Mouse (Mus musculus): Measurements from ENCODE around the gene Tmem151a. TPM values are rescaled to one million over a fixed set of nuclear protein-coding genes. Genes with fewer than 3 reads are reported as not detected.
"Not testable (repeated sequence)": the region's sequence is repeated elsewhere in the genome, so short reads cannot be mapped to it uniquely, and the experiment has no call there.

The Tmem151a gene
- total RNA-seq, 2 experiments from 2014 or later: 3.8 to 4.9 TPM

DNA sequence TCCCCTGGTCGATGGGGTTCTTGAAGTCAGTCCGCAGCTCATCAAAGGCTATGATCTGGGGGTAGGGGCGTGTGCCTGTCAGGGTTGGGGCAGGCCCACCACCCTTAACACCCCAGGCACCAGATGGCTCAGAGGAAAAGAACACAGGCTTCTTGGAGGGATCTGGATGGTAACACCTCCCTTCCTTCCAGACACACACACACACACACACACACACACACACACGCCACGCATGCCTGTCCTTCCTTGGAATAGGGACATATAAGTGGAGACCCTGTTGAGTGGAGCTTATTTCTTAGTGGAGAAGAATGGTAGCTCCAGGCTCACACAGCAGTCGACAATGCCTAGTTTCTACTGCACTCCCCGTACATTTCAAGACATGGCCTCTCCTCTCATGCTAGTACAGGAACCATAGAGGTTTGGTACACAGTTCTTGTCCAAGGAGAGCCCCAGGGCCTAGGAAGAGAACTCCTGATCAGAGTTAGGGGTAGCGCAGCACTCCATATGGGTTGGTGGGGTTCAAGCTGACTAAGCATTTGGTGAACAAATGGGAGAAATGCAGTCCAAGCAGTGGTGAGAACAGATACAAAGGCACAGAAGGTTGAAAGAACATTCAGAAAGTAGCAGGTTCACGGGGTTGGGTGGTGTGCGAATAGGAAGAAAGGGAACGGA lies 9.6 kb upstream of the Tmem151a start:
- no peak for DNase-seq (ENCODE audit: low spot score in 2 of 2)

DNA sequence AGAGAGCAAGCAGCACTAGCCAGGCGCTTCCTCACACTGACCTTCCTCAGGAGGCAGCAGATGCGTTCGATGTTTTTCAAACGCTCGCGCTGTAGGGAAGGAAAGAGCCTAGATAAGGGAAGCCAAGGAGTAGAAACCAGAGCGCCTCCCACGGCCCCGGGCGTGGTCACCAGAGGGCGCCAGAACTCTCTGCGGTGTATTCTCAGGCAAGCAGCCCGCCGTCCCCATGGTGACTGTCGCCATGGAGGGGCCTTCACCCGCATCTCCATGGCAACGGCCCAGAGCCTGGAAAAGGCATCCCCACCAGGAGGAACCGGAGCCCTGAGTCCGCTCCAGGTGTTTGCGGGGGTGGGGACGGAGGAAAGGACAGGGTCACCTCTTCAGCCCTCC lies 8.9 kb upstream of the Tmem151a start:
- peak; percentile 92 to 96 for DNase-seq (ENCODE audit: low spot score in 2 of 2)

DNA sequence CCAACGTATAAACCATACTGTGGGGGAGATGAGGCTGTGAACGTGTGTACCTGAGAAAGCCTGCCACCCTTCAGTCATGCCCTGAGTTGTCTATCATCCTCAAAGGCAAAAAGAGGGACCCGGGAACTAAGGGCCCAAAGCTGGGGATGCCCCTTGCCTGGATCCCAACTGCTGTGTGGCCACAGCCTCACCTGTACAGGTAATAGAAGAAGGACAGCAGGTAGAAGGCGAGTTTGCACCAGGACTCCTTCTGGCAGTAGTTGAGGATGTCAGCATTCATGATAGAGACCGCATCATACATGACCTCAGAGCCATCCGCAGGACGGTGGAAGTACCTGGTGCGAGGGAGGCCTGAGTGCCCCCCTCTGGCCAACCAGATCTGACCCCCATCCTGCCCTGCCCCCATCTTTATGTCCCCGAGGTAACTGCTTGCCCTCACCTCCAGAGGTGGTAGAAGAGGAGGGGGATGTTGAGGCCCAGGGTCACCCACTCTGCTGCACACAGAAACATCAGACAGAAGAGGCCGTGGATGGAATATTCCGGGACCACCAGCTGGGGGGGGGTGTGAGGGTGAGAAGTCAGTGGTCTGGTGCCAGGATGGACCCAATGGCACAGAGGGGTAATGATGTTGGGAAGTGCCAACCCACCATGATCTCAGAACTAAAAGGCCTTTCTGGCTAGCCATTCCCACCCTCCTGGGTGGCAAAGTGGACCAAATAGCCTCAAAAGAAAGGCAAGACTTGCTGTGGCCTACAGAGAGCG lies 8.3 kb upstream of the Tmem151a start:
- no peak for DNase-seq (ENCODE audit: low spot score in 2 of 2)

DNA sequence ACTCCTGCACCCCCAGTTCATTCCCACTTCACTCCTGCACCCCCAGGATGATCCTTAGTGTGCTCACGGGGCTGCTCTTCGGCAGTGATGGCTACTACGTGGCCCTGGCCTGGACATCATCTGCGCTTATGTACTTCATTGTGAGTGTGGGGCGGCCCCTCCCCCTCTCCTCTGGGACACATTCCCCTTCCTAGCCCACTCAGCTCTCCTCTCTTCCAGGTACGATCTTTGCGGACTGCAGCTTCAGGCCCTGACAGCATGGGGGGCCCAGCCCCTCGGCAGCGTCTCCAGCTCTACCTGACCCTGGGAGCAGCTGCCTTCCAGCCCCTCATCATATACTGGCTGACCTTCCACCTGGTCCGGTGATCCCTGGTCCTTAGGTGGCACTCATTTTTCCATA lies 6.8 kb upstream of the Tmem151a start:
- no peak for DNase-seq (ENCODE audit: low spot score in 2 of 2)

DNA sequence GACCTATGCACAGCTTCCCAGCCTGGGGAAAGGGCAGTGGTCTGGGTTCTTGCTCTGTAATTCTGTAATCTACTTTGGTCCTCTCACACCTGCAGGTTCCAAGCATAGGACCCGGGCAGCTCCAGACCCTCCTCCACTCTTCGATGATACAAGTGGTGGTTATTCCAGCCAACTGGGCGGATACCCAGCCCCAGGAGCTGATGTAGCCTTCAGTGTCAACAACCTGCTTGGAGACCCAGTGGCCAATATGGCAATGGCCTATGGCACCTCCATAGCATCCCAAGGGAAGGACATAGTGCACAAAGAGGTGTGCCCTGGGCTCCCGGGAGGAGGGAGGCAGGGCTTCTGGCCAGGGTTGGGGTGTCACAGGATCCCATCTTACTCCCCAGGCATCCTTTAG lies 4.0 kb upstream of the Tmem151a start:
- DNase-seq (ENCODE audit: low spot score in 2 of 2): no peak

DNA sequence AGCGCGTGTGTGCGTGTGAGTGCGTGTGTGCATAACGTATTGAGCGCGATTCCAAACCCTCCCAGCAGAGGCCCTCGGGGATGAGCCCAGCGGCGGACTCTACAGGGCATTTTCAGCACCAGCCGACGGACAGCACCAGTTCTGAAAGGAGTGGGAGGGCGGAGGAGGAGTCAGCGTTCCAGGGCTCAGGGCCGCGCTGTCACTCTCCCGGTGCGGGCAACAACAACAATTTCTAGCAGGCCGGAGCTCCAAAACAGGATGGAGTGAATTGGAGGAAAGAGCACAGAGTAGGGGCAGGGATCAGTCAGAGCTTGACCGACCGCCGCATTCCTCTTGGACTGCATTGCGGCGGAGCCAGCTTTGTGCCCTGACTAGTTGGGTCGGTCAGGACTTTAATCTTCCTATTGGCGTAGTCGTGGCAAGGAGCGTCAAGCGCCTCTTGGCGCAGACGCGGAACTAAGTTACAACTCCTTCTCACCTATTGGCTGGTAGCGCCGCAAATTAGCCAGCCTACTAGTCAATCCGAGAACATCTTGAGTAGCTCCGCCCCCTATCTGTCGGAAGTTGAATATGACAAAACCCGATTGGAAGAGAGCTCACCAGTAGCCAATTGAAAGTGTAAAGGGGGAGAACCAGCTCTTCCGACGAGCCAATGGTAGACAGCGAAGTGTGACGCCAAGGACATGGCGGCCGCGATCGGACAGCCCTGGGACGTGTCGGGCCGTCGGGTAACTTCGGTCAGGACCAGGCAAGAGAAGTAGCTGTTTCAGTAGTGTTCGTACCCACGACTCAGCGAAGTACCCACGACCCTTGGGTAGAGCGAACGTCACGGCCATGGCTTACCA lies 2.8 kb upstream of the Tmem151a start, which contains the start of gene Yif1a:
TSS of gene Yif1a (plus strand) at position 655 of the 845 bp plus-strand sequence.
- peak; percentile 79 to 90 for DNase-seq (ENCODE audit: low spot score in 2 of 2)

DNA sequence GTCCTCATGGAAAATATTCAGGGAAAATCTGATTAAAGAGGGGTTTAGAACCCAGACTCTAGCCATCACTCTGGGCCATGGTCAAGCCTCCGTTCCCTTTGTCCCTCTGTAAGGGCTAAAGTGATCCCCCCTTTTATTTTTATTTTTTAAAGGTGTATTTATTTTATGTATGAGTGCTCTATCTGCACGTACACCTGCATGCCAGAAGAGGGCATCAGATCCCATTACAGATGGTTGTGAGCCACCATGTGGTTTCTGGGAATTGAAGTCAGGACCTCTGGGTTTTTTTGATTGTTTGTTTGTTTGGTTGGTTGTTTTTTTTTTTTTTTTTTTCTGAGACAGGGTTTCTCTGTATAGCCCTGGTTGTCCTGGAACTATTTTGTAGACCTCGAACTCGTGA lies 1.2 kb upstream of the Tmem151a start:
- not testable (repeated sequence) for DNase-seq (ENCODE audit: low spot score in 2 of 2)

DNA sequence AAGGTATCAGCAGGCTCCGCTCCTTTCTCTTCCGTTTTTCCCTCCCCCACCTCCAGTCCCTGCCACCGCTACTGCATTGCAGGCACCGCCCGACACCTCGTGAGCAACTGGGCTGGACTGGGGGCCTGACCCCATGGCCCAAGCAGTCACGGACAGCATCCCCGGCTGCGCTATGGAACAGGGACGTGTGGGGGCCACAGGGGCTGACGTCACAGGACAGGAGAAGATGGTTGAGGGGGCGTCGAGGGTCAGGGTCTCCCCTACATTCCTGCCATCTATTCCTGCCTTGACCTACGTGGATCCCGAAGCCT lies 542 bp downstream of the Tmem151a start:
- DNase-seq (ENCODE audit: low spot score in 2 of 2): no peak

DNA sequence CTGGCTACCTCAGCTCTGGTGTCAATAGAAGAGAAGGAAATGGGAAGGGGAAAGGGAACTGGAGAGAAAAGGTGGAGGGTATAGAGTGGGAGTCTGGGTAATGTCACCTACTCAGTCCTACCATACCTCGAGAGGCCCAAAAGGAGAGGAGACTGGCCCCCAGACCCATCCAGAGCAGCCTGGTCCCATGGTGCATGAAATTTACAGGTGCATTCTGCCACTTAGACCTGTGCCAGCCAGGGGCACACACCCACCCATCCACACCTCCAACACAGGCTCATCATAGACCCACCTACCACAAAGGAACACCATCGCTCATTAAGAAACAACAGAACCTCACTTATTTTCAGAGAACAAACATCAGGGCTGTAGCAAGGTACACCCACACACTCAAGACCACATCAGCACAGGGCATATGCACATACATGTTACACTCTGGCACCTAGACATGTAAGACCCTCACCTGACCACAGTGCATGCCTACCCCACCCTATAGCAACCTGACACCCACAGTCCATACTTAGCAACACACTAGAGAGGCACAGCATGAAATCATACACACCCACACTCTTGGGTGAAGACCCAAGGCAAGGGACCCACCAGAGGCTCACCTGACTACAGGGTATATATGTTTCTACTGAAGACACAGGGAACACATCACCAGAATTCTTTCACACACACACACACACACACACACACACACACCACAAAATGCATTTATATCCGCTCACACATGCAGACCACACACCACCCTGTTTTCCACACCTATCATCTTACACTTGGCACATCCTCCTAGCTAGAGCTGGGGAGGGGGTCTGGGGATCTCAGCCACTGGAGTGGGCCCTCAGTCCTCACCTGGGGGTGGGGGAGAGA lies 1.1 kb downstream of the Tmem151a start:
- DNase-seq (ENCODE audit: low spot score in 2 of 2): no peak

DNA sequence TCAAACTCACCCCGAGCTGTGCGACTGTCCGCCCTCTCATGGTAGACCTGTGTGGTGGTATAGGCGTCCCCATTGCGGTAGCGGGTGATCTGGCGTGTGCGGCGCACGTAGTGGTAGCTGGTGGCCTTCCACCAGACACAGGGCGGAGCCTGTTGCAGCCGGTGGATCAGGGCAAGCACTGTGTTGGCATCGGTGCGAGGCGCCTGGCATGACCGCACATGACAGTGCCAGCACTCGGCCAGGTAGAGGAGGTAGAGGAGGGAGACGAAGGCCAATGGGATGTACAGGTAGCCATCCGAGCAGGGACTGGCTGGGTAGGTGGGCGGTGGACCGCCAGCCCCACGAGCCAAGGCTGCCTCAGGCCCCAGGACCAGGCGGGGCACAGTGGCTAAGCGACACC lies 2.7 kb downstream of the Tmem151a start:
- DNase-seq (ENCODE audit: low spot score in 2 of 2): no peak

DNA sequence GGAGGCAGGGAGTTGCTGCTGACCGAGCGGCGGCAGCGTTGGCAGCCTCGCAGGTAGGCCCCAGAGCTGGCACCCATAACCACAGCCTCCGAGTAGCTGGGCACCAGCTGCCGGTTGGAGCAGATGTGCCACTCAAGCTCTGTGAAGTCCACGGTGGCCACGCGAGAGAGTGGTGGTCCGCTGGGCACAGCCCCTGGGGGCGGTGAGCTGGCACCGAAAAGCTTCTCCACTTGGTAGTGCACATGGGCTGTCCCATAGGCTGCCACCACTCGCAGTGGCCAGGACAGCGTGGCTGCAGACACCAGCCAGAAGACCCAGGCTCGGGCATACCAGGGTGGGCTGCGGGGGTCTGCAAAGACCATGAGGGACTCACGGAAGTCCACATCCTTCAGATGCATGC lies 3.3 kb downstream of the Tmem151a start:
- DNase-seq (ENCODE audit: low spot score in 2 of 2): no peak

DNA sequence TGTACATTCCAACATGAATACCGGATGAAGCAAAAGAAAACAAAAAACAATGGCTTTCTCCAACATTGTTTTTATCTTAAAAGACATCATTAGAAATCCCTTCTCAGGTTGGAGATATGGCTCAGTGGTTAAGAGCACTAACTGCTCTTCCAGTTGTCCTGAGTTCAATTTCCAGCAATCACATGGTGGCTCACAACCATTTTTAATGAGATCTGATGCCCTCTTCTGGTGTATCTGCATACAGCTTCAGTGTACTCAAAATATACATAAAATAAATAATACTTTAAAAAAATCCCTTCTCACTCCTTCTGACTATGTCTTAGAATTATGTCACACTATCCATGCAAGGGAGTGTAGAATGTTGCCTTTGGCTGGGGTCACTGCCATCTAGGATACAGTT lies 6.1 kb downstream of the Tmem151a start:
- no peak for DNase-seq (ENCODE audit: low spot score in 2 of 2)

DNA sequence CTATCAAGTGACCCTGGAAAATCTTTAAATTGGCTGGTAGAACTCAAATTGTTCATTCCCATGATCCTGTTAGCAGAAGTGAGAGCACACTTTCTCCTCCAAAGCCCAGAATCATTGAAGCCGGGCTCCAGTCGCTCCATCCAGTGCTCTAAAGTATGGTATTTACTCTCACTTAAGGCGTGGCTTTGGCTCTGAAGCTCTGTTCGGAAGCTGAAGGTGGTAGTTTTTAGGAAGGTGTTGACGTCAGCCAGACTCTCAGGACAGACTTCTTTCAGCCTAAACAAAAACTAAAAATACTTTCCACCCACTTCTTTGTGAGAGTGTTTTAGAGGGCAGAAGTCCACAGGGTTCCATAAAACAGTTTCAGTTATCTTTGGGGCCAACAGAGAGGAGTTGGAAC lies 11.8 kb downstream of the Tmem151a start:
- DNase-seq (ENCODE audit: low spot score in 2 of 2): no peak

DNA sequence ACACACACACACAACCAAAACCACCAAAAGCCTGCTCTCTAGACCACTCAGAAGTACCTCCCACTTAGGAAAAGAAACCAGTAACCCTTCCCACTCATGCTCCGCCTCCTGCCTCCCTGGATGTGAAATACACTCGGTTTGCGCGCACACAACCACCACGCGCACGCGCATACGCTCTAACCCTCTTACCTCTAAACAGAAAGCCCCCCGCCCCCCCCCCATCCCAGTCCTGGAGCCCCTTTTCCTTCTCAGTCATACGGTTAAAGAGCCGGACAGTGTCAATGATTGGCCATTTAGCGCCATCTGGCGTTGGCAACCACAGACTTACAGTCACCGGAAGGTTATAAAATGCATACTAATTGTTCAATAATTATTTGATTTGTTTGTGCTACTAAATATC lies 12.3 kb downstream of the Tmem151a start:
- DNase-seq (ENCODE audit: low spot score in 2 of 2): no peak

DNA sequence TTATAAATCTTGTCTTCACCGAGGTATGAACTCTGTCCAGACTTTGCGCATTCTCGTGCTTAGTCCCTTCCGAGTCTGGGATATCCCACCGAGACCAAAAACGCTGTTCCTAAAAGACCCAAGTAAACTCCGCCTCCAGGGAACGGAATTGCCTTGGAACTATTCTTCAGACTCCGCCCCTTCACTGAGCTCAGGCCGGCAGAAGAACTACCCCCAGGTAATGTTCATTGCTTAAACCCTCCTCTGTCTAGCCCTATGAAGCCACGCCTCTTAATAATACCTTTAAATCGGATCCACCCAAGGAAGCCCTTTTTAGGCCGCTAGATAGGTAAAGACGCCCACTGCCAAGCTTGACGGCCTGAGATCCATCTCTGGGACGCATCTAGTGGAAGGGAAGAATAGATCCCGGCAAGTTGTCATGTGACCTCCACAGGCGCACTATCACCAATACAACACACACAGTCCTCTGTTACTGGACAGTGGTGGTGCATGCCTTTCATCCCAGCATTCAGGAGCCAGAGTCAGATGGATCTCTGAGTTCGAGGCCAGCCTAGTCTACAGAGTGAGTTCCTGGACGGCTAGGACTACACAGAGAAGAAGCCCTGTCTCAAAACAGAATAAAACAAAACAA lies 12.8 kb downstream of the Tmem151a start:
- no peak for DNase-seq (ENCODE audit: low spot score in 2 of 2)

DNA sequence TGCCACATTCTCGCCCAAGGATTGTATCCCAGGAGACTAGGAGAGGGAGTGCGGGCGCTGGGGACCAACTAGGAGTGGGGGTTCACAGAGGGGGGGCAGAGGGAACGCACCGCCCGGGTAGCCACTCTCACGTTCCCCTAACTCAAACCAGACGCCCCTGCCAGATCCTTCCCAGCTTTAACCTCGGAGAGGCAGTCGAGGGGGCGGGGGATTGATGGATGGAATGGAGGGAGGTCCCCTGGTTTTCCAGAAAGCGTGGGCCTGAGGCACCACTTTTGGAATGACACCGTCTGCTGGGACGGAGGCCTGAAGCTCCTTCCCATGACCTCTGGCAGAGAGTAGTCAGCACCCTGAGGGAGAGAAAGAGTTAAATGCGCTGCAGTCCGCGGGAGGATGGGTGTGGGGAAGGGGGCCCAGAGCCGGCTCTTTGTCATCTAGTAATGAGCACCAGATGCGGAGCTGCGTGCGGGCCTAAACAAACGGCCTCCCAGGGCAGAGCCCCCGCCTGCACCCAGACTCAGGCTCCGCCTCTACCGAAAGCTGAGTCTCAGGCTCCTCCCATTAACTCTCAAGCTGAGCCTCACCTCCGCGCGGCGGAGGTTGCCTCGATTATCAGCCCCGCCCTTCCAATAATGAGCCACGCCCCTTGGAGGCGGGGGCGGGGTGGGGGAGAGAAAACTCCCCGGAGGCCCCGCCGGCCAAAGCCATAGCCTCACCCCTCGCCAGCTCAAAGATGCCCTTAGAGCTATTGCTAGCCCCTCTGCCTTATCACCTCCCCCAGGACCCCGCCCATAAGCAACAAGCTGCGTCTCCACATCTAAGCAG lies 13.6 kb downstream of the Tmem151a start:
- DNase-seq (ENCODE audit: low spot score in 2 of 2): peak in 1 of 2 experiments; percentile 54

DNA sequence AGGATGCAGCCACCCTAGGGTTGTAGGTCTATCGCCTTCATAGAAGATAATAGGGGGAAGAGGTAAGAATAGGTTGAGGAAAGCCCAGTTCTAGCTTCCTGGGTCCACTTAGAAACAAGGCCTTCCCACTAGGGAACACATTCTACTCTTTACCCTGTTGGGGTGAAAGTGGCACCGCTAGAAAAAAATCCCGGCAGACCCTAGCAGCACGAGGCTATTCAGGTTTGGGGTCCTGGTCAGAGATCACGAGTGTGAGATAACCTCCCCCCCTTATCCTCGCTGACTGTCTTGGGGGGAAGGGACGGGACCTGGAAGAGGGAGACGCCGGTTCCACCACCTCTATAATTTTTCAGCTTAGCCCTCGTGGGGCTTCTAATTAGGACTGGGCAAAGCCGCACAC lies 14.3 kb downstream of the Tmem151a start:
- DNase-seq (ENCODE audit: low spot score in 2 of 2): no peak

DNA sequence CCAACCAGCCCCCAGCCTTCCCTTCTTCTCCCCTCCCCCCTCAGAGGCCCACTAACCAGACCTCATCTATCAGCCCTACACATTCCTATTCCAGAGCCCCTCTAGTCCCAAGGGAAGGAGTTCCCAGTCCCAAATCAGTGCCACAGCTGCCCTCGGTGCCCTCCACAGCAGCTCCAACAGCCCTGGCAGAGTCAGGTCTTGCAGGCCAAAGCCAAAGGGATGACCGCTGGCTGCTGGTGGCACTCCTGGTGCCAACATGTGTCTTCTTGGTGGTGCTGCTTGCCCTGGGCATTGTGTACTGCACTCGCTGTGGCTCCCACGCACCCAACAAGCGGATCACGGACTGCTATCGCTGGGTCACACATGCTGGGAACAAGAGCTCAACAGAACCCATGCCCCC lies 15.4 kb downstream of the Tmem151a start:
- no peak for DNase-seq (ENCODE audit: low spot score in 2 of 2)

DNA sequence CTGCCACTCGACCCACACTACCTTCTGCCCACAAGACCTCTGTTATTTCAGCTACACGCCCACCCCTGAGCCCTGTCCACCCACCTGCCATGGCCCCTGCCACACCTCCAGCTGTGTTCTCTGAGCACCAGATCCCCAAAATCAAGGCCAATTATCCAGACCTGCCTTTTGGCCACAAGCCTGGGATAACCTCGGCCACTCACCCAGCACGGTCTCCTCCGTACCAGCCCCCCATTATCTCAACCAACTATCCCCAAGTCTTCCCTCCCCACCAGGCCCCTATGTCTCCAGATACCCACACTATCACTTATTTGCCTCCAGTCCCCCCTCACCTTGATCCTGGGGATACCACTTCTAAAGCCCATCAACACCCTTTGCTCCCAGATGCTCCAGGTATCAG lies 15.8 kb downstream of the Tmem151a start:
- no peak for DNase-seq (ENCODE audit: low spot score in 2 of 2)
